Mouse (Mus musculus): ENCODE data around the gene Tecr. TPM values are rescaled to one million over a fixed set of nuclear protein-coding genes. Genes with fewer than 3 reads are reported as not detected.

The Tecr gene
- polyA plus RNA-seq, 1 experiment from 2014 or later: 1,124 TPM

GRCm38 (mm10) chr8:83638856-83639255 lies 31.1 kb upstream of the Tecr start:
- H3K27ac ChIP-seq: no peak overlapping the region
- H3K4me3 ChIP-seq: no peak overlapping the region
- H3K9me3 ChIP-seq: peaks cover 5% of the 10 kb centered on the region; the same call in 1 of the 2 replicates
- ATAC-seq (replicated peaks): no peak
- no peaks in the 10 kb centered on the region for H3K4me1 ChIP-seq
- WGBS: 74% methylated on average over 4 of the region's 4 CpGs
- no peak overlapping the region for H3K4me2 ChIP-seq
- no peaks in the 10 kb centered on the region for H3K27me3 ChIP-seq (replicated peaks)
- H3K9ac ChIP-seq: no peak overlapping the region
- H3K36me3 ChIP-seq (replicated peaks): no peaks in the 10 kb centered on the region

- H3K9ac ChIP-seq: no peak overlapping the region
- no peaks in the 10 kb centered on the region for H3K4me1 ChIP-seq
- H3K27me3 ChIP-seq (replicated peaks): no peaks in the 10 kb centered on the region
- no peaks in the 10 kb centered on the region for H3K36me3 ChIP-seq (replicated peaks)
- no peak for ATAC-seq (replicated peaks)
- 88% methylated on average over 7 of the region's 7 CpGs for WGBS
- no peak overlapping the region for H3K4me2 ChIP-seq
- H3K4me3 ChIP-seq: no peak overlapping the region
- peaks cover 5% of the 10 kb centered on the region; the same call in 1 of the 2 replicates for H3K9me3 ChIP-seq
- no peak overlapping the region for H3K27ac ChIP-seq
These were observed 24.4 kb upstream of the Tecr start for GRCm38 (mm10) chr8:83632083-83632707.

DNA sequence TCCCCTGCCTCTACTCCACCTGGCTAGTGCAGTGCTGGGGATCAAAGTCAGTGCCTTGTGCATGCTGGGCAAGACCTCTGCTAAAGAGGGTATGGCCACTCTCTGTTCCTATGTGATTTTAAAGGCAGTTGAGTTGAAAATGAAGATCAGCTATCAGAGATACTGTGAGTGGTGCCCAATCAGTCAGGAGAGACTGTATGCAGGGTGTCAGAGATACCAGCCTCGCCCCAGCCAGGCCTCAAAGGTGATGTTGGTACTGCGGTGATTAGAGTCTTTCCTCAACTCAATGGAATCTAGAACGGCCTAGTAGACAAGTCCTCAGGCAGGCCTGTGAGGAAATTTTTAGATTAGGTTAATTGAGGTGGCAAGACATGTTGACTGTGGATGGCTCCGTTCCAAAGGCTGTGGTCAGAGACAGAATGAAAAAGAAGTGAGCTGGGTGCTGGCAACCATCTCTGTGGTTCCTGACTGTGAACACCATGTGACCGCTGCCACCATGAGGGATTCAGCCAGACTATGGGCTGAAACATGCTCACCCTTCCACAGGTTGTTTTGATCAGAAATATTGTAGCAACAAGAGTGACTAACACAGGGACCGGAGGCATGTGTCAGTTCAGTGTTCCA lies 18.0 kb upstream of the Tecr start:
- 92% methylated on average over 6 of the region's 6 CpGs for WGBS
- H3K27ac ChIP-seq: no peak overlapping the region
- H3K27me3 ChIP-seq (replicated peaks): no peaks in the 10 kb centered on the region
- no peaks in the 10 kb centered on the region for H3K36me3 ChIP-seq (replicated peaks)
- ATAC-seq (replicated peaks): no peak
- 0 out of 2 replicates have a peak, but pooled peaks cover 7% of the 10 kb centered on the region for H3K4me1 ChIP-seq
- no peak overlapping the region for H3K4me2 ChIP-seq
- H3K9ac ChIP-seq: no peak overlapping the region
- H3K9me3 ChIP-seq: no peaks in the 10 kb centered on the region
- no peak overlapping the region for H3K4me3 ChIP-seq

DNA sequence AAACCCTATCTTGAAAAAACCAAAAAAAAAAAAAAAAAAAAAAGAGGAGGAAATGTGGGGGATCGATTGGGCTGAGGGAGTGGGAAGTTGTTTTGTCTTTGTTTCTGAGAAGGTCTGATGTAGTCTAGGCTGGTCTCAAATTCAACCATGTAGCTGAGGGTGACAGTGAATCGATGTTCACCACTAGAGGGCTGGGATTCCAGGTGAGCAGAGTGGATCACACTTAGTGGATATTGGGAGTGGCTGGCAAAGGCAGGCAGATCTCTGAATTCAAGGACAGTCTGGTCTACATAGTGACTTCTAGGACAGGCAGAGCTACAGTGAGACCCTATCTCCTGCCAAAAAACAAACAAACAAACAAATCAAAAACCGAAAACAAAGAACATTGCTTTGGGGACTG lies 17.0 kb upstream of the Tecr start:
- Histone ChIP-seq H3K4me2 (no peak overlapping the region), H3K9me3 (no peaks in the 10 kb centered on the region), H3K27me3 (replicated peaks) (no peaks in the 10 kb centered on the region), H3K4me3 (no peak overlapping the region), H3K4me1 (0 out of 2 replicates have a peak, but pooled peaks cover 7% of the 10 kb centered on the region), H3K9ac (no peak overlapping the region), H3K36me3 (replicated peaks) (no peaks in the 10 kb centered on the region), H3K27ac (no peak overlapping the region)
- WGBS: 42% methylated on average over 3 of the region's 3 CpGs
- no peak for ATAC-seq (replicated peaks)

- H3K36me3 ChIP-seq (replicated peaks): no peaks in the 10 kb centered on the region
- no peak overlapping the region for H3K9ac ChIP-seq
- H3K27me3 ChIP-seq (replicated peaks): no peaks in the 10 kb centered on the region
- no peak for ATAC-seq (replicated peaks)
- no peak overlapping the region for H3K4me3 ChIP-seq
- no peaks in the 10 kb centered on the region for H3K9me3 ChIP-seq
- 93% methylated on average over 7 of the region's 7 CpGs for WGBS
- 0 out of 2 replicates have a peak, but pooled peaks cover 7% of the 10 kb centered on the region for H3K4me1 ChIP-seq
- H3K4me2 ChIP-seq: no peak overlapping the region
- no peak overlapping the region for H3K27ac ChIP-seq
These were observed 15.8 kb upstream of the Tecr start for GRCm38 (mm10) chr8:83623549-83623948.

GRCm38 (mm10) chr8:83622389-83622989 lies 14.7 kb upstream of the Tecr start:
- Histone ChIP-seq H3K27me3 (replicated peaks) (no peaks in the 10 kb centered on the region), H3K9me3 (no peaks in the 10 kb centered on the region), H3K4me3 (peak overlapping the region; percentile 45), H3K9ac (peak overlapping the region; percentile 69), H3K27ac (0 out of 2 replicates have a peak overlapping the region, but pooled peaks have one; percentile 53), H3K36me3 (replicated peaks) (no peaks in the 10 kb centered on the region), H3K4me1 (0 out of 2 replicates have a peak, but pooled peaks cover 7% of the 10 kb centered on the region), H3K4me2 (peak overlapping the region; percentile 90)
- peak; percentile 95 for ATAC-seq (replicated peaks)
- WGBS: 10% methylated on average over 23 of the region's 23 CpGs

DNA sequence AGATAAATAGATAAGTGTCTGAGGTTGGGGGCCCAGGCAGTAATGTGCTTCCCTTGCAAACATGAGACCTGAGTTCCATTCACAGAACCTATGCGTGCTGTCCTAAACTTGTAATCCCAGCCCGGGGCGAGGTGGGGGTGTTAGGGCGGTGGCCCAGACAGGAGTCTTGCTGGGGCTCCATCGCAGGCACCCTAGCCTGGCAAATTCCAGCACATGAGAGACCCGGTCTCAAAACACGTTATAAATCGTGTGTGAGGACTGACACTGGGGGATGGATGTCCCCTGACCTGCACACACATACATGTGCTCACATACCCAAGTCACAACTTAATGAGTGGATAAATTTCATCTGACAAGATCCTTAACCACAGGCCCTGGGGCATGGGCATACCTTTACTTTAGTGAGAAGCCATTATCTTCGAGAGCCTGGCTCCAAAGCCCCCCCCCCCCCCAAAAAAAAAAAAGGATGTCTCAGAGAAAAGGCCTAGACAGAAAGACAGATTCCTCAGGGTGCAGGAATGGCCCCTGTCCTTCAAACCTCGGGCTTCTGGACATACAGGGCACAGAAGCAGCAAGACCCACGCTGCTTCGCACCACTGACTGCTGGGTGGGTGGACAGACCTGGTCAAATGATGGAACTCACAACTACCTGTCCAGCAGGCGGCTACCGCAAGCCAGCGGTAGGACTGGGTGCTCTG lies 14.1 kb upstream of the Tecr start:
- WGBS: 52% methylated on average over 15 of the region's 15 CpGs
- H3K9me3 ChIP-seq: no peaks in the 10 kb centered on the region
- peak overlapping the region; percentile 69 for H3K9ac ChIP-seq
- 0 out of 2 replicates have a peak, but pooled peaks cover 7% of the 10 kb centered on the region for H3K4me1 ChIP-seq
- H3K4me3 ChIP-seq: peak overlapping the region; percentile 45
- peak overlapping the region; percentile 90 for H3K4me2 ChIP-seq
- H3K27me3 ChIP-seq (replicated peaks): no peaks in the 10 kb centered on the region
- 0 out of 2 replicates have a peak overlapping the region, but pooled peaks have one; percentile 53 for H3K27ac ChIP-seq
- ATAC-seq (replicated peaks): peak; percentile 75
- no peaks in the 10 kb centered on the region for H3K36me3 ChIP-seq (replicated peaks)

DNA sequence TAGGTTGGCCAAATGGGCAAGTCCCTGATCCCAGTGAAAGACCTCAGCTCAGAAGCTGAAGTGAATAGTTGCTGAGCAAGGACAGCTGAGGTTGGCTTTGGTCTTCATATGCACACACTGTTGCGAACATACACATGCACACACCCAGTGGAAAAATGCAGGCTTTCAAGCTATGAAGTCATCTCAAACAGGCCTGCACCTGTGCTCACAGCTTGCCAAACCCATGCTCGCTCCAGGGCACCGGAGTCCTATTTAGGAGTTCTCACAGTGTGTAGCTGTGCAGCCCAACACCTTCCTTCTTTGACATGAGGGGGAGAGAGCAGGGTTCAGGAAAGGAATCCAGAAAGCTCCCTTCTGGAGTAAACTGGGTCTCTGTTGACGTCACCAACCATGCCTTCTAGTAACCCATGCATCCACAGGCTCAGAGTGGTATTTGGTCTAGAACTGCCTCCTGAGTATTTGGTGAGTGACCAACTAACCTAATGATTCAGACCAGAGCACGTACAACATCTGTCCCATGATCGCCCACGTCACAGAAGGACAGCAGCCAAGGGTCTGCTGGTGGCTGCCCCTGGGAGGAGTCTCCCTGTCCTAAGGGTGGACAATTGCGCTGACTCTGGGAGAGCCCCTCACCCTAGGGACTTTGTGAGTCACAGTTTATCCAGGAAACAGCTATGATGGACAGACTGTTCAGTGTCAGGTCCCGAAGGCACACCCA lies 12.0 kb upstream of the Tecr start:
- Histone ChIP-seq H3K27me3 (replicated peaks) (no peaks in the 10 kb centered on the region), H3K9me3 (no peaks in the 10 kb centered on the region), H3K36me3 (replicated peaks) (no peaks in the 10 kb centered on the region), H3K4me3 (no peak overlapping the region), H3K27ac (no peak overlapping the region), H3K4me1 (0 out of 2 replicates have a peak, but pooled peaks cover 7% of the 10 kb centered on the region), H3K9ac (no peak overlapping the region), H3K4me2 (no peak overlapping the region)
- WGBS: 91% methylated on average over 9 of the region's 9 CpGs
- no peak for ATAC-seq (replicated peaks)

DNA sequence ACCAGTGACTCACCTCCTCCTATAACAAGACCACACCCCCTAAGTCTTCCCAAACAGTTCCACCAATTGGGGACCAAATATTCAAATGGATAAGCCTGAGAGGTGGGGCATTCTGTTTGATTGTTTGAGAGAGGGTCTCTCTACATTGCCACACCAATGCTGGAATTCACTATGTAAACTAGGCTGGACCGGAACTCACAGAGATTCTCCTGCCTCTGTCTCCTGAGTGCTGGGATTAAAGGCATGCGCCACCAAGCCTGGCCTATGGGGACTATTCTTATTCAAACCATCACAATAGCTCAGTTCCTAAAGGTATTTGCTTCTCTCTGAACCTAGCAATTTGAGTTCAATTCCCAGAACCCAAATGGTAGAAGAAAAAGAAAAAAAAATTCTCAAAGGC lies 10.8 kb upstream of the Tecr start:
- WGBS: 97% methylated on average over 2 of the region's 2 CpGs
- Histone ChIP-seq H3K4me3 (no peak overlapping the region), H3K4me1 (0 out of 2 replicates have a peak, but pooled peaks cover 7% of the 10 kb centered on the region), H3K9me3 (no peaks in the 10 kb centered on the region), H3K27ac (no peak overlapping the region), H3K4me2 (no peak overlapping the region), H3K27me3 (replicated peaks) (no peaks in the 10 kb centered on the region), H3K9ac (no peak overlapping the region), H3K36me3 (replicated peaks) (no peaks in the 10 kb centered on the region)
- ATAC-seq (replicated peaks): no peak

- H3K9ac ChIP-seq: no peak overlapping the region
- H3K9me3 ChIP-seq: no peaks in the 10 kb centered on the region
- H3K4me2 ChIP-seq: no peak overlapping the region
- peaks cover 12% of the 10 kb centered on the region for H3K36me3 ChIP-seq (replicated peaks)
- H3K4me3 ChIP-seq: no peak overlapping the region
- 95% methylated on average over 2 of the region's 2 CpGs for WGBS
- 0 out of 2 replicates have a peak, but pooled peaks cover 2% of the 10 kb centered on the region for H3K4me1 ChIP-seq
- no peak overlapping the region for H3K27ac ChIP-seq
- H3K27me3 ChIP-seq (replicated peaks): no peaks in the 10 kb centered on the region
- ATAC-seq (replicated peaks): no peak
These were observed 9.3 kb upstream of the Tecr start for GRCm38 (mm10) chr8:83617111-83617510.

GRCm38 (mm10) chr8:83616625-83617024 lies 8.9 kb upstream of the Tecr start:
- Histone ChIP-seq H3K9me3 (no peaks in the 10 kb centered on the region), H3K27ac (no peak overlapping the region), H3K4me1 (0 out of 2 replicates have a peak, but pooled peaks cover 2% of the 10 kb centered on the region), H3K36me3 (replicated peaks) (peaks cover 17% of the 10 kb centered on the region), H3K4me3 (no peak overlapping the region), H3K9ac (no peak overlapping the region), H3K27me3 (replicated peaks) (no peaks in the 10 kb centered on the region), H3K4me2 (no peak overlapping the region)
- ATAC-seq (replicated peaks): no peak
